Mouse (Mus musculus): ENCODE data around the gene Taar8a. TPM values are rescaled to one million over a fixed set of nuclear protein-coding genes. Genes with fewer than 3 reads are reported as not detected.

Taar8a gene
- not detected for total RNA-seq (2023)

DNA sequence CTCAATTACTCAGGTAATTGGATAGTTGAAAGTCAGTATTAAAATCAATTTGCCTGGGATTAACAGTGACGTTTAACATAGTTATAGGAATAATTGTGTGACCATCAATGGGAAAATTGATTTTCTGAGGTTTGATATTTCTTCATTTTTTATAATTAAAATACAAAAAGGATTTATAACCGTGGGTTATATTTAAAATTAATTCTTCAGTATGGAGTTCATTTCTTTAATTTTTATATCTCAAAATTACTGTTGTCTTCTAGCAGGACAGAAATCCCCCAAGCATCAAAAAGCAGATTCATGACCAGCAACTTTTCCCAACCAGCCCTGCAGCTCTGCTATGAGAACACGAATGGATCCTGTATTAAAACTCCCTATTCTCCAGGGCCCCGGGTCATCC, at the start of gene Taar8a:
Gene Taar8a (plus strand): TSS at position 301 of the 400 bp plus-strand sequence.

DNA sequence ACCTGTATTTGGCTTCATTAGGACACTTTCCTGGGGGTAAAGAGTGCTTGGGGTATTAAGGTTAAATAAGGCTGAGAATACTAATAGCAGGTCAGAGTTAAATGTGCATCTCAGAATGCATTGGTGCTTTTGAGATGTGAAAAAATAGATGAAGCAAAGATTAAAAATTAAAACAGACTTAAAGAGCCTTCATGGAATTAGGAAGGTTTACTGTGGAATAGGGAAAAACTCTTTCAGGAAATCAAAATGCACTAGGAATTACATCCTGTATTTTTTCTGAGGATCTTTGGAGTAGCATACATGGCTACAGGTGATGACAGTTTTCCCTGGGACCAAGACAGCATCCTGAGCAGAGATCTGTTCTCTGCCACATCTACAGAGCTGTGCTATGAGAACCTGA, 49.4 kb upstream of the Taar8a start, which contains the start of gene Taar7d:
Gene Taar7d (plus strand): TSS at position 301 of the 400 bp plus-strand sequence.

DNA sequence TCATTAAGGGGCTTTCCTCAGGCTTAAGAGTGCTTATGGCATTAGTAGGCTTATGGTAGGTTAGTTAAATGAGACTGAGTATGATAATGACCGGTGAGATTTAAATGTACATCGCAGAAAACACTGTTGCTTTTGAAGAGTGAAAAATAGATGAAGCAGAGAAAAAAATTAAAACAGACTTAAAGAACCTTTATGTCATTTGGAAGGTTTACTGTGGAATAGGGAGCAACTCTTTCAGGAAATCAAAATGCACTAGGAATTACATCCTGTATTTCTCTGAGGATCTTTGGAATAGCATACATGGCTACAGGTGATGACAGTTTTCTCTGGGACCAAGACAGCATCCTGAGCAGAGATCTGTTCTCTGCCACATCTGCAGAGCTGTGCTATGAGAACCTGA, 39.0 kb upstream of the Taar8a start, which contains the start of gene Taar7e:
Gene Taar7e (plus strand): TSS at position 301 of the 400 bp plus-strand sequence.

DNA sequence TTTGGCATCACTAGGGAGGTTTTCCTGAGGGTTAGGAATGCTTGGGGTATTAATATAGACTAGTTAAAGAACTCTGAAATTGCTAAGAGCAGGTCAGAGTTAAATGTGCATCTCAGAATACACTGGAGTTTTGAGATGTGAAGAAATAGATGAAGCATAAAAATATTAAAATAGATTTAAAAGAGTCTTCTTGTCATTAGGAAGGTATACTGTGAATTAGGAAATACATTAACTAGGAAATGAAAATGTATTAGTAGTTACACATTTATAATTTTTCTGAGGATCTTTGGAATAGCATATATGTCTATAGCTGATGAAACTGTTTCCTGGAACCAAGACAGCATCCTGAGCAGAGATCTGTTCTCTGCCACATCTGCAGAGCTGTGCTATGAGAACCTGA, 27.1 kb upstream of the Taar8a start, which contains the start of gene Taar7f:
Gene Taar7f (plus strand): TSS at position 301 of the 400 bp plus-strand sequence.

DNA sequence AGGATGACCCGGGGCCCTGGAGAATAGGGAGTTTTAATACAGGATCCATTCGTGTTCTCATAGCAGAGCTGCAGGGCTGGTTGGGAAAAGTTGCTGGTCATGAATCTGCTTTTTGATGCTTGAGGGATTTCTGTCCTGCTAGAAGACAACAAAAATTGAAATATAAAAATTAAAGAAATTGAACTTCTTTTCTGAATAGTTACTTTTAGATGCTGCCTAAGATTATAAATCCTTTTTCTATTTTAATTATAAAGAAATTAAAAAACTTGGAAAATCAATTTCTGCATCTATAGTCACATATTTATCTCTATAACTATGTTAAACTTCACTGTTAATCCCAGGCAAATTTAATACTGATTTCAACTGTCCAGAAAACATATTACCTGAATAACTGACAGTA, 15.9 kb downstream of the Taar8a start, which contains the start of gene Taar8b:
Gene Taar8b (minus strand): TSS at position 101 of the 400 bp plus-strand sequence.

DNA sequence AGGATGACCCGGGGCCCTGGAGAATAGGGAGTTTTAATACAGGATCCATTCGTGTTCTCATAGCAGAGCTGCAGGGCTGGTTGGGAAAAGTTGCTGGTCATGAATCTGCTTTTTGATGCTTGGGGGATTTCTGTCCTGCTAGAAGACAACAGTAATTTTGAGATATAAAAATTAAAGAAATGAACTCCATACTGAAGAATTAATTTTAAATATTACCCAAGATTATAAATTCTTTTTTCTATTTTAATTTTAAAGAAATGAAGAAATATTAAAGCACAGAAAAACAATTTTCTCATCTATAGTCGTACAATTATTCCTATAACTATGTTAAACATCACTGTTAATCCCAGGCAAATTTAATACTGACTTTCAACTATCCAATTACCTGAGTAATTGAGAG, 25.5 kb downstream of the Taar8a start, which contains the start of gene Taar8c:
Gene Taar8c (minus strand): TSS at position 101 of the 400 bp plus-strand sequence.

DNA sequence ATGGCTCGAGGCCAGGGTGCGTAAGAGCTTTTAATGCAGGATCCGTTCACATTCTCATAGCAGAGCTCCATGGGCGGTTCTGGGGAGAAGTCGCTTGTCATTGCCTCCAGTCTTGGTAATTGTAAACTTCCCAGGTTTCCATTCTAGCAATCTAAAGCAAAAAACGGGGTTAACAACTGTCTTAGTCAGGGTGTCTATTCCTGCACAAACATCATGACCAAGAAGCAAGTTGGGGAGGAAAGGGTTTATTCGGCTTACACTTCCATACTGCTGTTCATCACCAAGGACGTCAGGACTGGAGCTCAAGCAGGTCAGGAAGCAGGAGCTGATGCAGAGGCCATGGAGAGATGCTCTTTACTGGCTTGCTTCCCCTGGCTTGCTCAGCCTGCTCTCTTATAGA, 33.1 kb downstream of the Taar8a start, which contains the start of gene Taar9:
Gene Taar9 (minus strand): TSS at position 101 of the 400 bp plus-strand sequence.

Other genes starting within 250 kb of the Taar8a start
- 10 to 100 TPM; 46.2 to 52.7 TPM for gene Vnn3, start 225.0 kb upstream of the Taar8a start, total RNA-seq (2023)
- under 1 TPM in 1 of 2 experiments, not detected in 1; 0.22 TPM for gene Vnn1, start 181.8 kb upstream of the Taar8a start, total RNA-seq (2023)
- not detected for gene Taar1, start 156.1 kb upstream of the Taar8a start, total RNA-seq (2023)
- not detected for gene Taar2, start 137.9 kb upstream of the Taar8a start, total RNA-seq (2023)
- not detected for gene Taar3, start 126.9 kb upstream of the Taar8a start, total RNA-seq (2023)
- gene Taar4, start 116.0 kb upstream of the Taar8a start, total RNA-seq (2023): not detected
- gene Taar5, start 105.8 kb upstream of the Taar8a start, total RNA-seq (2023): not detected
- not detected for gene Taar6, start 90.9 kb upstream of the Taar8a start, total RNA-seq (2023)
- not detected for gene Taar7a, start 83.0 kb upstream of the Taar8a start, total RNA-seq (2023)
- gene Taar7b, start 76.6 kb upstream of the Taar8a start, total RNA-seq (2023): not detected
- gene Taar7d, start 49.3 kb upstream of the Taar8a start, total RNA-seq (2023): not detected
- gene Taar7e, start 38.9 kb upstream of the Taar8a start, total RNA-seq (2023): not detected
- gene Taar7f, start 27.0 kb upstream of the Taar8a start, total RNA-seq (2023): not detected
- not detected for gene Taar8b, start 15.8 kb downstream of the Taar8a start, total RNA-seq (2023)
- not detected for gene Taar8c, start 25.4 kb downstream of the Taar8a start, total RNA-seq (2023)
- not detected for gene Taar9, start 33.0 kb downstream of the Taar8a start, total RNA-seq (2023)
- 100 to 1,000 TPM; 103 to 104 TPM for gene Stx7, start 72.8 kb downstream of the Taar8a start, total RNA-seq (2023)
- gene Moxd1, start 147.0 kb downstream of the Taar8a start, total RNA-seq (2023): not detected

Data from neutrophil, adult 59 days (primary cell).